Mouse (Mus musculus) colon, adult 2 months (tissue): Measurements from ENCODE around the gene Gm11115. TPM values are rescaled to one million over a fixed set of nuclear protein-coding genes. Genes with fewer than 3 reads are reported as not detected.

Experiments used
- polyA plus RNA-seq: library from polyadenylated mRNA; depleted of rRNA; stranded (reverse); fragments of >200 nt; gene quantifications from 2 replicates; pipeline ENCODE4 v1.2.3, GENCODE M21; 2012; rRNA removed

Gm11115 gene
- polyA plus RNA-seq: not detected in 2 replicates

DNA sequence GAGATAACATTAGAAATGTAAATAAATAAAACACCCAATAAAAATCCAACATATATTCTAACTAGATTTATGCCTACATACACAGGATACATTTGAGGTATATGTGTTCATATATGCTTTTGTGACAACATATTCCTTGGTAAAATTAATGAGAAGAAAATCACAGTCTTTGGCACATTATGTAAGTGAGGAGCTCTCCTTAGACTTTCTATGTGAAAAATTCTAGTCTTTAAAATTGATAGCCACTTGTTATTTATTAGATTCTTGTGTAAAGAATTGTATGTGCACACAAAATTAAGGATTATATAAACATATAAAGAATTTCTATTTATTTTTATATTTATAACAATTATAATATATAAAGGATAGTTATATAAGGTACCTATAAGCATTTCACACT, at the start of gene Gm11115:
TSS of gene Gm11115 (minus strand) at position 101 of the 400 bp plus-strand sequence.

DNA sequence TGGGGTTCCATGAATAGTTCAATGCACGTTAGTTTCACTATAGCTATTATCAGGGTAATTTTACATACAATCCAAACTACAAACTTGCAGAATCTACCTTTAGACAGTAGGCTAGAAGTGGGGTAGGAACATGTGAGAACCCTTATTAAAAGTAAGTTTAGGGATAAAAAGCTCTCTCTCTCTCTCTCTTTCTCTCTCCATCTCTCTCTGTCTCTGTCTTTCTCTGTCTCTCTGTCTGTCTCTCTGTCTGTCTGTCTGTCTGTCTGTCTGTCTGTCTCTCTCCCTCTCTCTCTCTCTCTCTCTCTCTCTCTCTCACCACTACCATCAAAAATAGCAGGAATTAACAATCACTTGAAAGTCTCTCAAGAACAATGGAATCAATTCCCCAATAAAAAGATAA, 42.5 kb downstream of the Gm11115 start, which contains the start of gene Gm11116:
TSS of gene Gm11116 (minus strand) at position 101 of the 400 bp plus-strand sequence.

Other genes with a start within 250 kb of the Gm11115 start
- gene Csn3, start 228.5 kb downstream of the Gm11115 start, polyA plus RNA-seq: not detected in 2 replicates
- gene 2310003L06Rik, start 184.6 kb downstream of the Gm11115 start, polyA plus RNA-seq: not detected in 2 replicates
- gene Gm28434, start 184.6 kb downstream of the Gm11115 start, polyA plus RNA-seq: not detected in 2 replicates
- not detected in 2 replicates for gene Cabs1, start 174.7 kb downstream of the Gm11115 start, polyA plus RNA-seq
- gene Smr3a, start 151.6 kb downstream of the Gm11115 start, polyA plus RNA-seq: not detected in 2 replicates
- not detected in 2 replicates for gene Smr2, start 67.5 kb downstream of the Gm11115 start, polyA plus RNA-seq
- gene Gm11116, start 42.6 kb downstream of the Gm11115 start, polyA plus RNA-seq: not detected in 2 replicates
- gene Gm7714, start 114.8 kb upstream of the Gm11115 start, polyA plus RNA-seq: not detected in 2 replicates
- not detected in 2 replicates for gene Prol1, start 163.2 kb upstream of the Gm11115 start, polyA plus RNA-seq
- not detected in 2 replicates for gene Amtn, start 222.0 kb upstream of the Gm11115 start, polyA plus RNA-seq